Mouse (Mus musculus) monocyte, adult 2 months (primary cell): Measurements from ENCODE around the gene Abcf3.

Experiments used
- DNase-seq, 2 experiments: peaks; one replicate each; pipeline ENCODE4 v3.0.0; 2022; ENCODE audit warnings: low spot score in 2 of 2, low read depth in 1 of 2

Abcf3 gene

GRCm38 (mm10) chr16:20548096-20548948 lies at the start of gene Abcf3:
TSS of gene Abcf3 (plus strand) at chr16:20548577.
- DNase-seq: peak; percentile 97

DNA sequence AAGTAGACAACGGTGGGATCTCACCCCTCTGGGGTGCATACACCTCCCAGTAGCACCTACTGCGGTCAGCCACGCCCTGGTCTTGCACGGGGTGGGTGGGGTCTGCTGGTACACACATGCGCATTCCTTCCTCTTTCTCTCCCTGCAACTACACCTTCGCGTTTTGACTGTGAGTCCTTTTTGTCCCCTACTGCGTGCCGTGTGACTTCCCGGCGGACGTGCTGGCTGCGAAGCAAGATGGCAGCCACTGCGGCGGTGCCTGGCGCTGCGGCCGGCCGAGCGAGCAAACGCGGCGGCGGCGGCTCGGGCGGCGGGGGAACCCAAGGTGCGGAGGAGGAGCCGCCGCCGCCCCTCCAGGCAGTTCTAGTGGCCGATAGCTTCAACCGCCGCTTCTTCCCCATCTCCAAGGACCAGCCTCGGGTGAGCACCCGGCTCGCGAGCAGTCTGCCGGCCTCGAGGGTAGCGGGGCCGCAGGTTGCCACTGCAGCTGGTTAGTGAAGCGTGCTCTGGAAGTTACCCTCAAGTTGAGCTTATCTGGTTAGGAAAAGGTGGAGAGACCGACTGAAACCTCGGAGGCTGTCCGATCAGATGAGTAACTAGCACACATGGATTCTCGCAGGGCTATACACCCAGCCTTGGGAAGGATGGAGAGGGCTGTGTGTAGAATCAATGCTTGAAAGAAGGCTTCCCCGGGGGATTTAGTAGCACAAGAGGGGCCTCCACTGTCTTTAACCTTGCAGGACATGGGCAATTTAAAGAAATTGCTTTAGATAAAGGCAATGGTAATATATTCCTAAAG lies 49.5 kb upstream of the Abcf3 start, which contains the start of gene Eif2b5:
Eif2b5 (plus strand) TSS at position 141 of the 799 bp plus-strand sequence.
- DNase-seq: peak; percentile 75 to 81

- DNase-seq: no peak
Measured at GRCm38 (mm10) chr16:20506000-20506399, 42.4 kb upstream of the Abcf3 start.

DNA sequence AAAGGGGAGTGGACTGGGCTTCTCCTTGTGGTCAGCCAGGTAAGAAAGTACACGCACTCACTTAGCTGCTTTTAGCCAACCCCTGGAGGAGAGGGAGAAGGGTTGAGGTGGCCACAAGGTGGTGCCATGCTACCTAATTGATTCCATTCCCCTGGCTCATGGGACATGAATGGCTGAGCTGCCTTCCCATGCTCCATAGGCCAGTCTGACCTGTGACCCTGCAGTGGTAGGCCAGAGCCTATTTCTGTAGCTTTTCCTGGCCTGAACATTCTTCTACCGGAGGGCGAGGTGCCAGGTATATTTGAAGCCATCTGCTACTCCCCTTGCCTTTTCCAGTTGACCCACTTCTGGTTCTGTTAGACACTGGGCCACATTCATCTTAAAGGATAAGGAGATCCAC lies 39.0 kb upstream of the Abcf3 start:
- no peak for DNase-seq

- DNase-seq: no peak
Measured at GRCm38 (mm10) chr16:20511277-20511847, 37.0 kb upstream of the Abcf3 start.

GRCm38 (mm10) chr16:20516032-20516431 lies 32.3 kb upstream of the Abcf3 start:
- DNase-seq: no peak

DNA sequence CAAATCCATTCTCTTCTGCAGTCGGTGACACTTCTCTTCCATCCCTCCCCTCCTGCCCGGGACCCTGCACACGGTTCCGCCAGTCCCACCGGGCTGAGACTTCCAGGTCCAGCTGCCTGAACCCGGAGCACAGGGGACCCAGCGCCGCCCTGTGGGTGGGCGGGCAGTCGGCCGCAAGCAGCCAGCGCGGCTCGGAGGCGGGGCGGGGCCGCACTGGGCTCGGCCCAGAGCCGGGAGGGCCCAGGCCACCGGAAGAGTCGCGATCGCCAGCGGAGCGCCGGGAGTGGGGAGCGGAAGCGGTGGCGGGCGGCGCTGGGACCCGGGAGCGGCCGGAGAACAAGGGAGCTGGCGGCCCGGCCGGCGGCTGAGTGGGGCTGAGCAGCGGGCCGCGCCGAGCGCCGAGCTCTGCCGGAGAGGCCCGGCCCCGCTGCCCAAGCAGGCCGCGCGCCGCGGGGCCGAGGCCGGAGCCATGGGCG lies 31.6 kb upstream of the Abcf3 start, which contains the start of gene Dvl3:
Dvl3 (plus strand) TSS at position 257 of the 476 bp plus-strand sequence.
- DNase-seq: peak; percentile 41 to 71

DNA sequence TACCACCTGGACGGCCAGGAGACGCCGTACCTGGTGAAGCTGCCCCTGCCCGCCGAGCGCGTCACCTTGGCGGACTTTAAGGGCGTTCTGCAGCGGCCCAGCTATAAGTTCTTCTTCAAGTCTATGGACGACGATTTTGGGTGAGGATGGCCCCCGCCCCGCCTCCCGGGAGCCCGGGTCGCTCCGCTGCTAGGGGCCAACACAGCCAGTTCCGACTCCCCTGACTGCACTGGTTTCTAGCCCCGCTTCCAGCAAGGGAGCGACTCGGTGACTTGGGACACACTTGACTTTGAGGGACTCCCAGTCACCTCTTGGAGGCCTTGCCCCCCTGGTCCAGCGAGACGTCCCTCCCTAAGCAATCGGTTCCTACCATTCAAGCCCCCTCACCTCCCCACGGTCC lies 31.2 kb upstream of the Abcf3 start:
- DNase-seq: no peak

- DNase-seq: no peak
Measured at GRCm38 (mm10) chr16:20517701-20518374, 30.5 kb upstream of the Abcf3 start.

- DNase-seq: no peak
Measured at GRCm38 (mm10) chr16:20523886-20524285, 24.5 kb upstream of the Abcf3 start.

- DNase-seq: no peak
Measured at GRCm38 (mm10) chr16:20528779-20529178, 19.6 kb upstream of the Abcf3 start.

- no peak for DNase-seq
Measured at GRCm38 (mm10) chr16:20529375-20529774, 19.0 kb upstream of the Abcf3 start.

- DNase-seq: no peak
Measured at GRCm38 (mm10) chr16:20530941-20531340, 17.4 kb upstream of the Abcf3 start.

GRCm38 (mm10) chr16:20534617-20535295 lies 13.6 kb upstream of the Abcf3 start:
- no peak for DNase-seq

GRCm38 (mm10) chr16:20535296-20536080 lies 12.9 kb upstream of the Abcf3 start, which contains the start of gene Ap2m1:
TSS of gene Ap2m1 (plus strand) at chr16:20535478.
- DNase-seq: peak; percentile 82 to 92

- DNase-seq: no peak
Measured at GRCm38 (mm10) chr16:20536081-20536665, 12.2 kb upstream of the Abcf3 start.

GRCm38 (mm10) chr16:20537071-20537471 lies 11.3 kb upstream of the Abcf3 start:
- no peak for DNase-seq

- DNase-seq: no peak
Measured at GRCm38 (mm10) chr16:20537601-20538320, 10.6 kb upstream of the Abcf3 start.
